Mouse (Mus musculus) gastrocnemius, adult 8-10 months (tissue): ENCODE measurements around the gene Tmem136. TPM values are rescaled to one million over a fixed set of nuclear protein-coding genes. Genes with fewer than 3 reads are reported as not detected.

Experiments used
- DNase-seq, 2 experiments: peaks; one replicate each; pipeline ENCODE4 v3.0.0; 2022; ENCODE audit warnings: low spot score in 2 of 2
- total RNA-seq, 4 experiments: library from RNA; stranded (reverse); gene quantifications; 2 replicates each; pipeline ENCODE4 v1.2.4; 2022

Tmem136 gene
- total RNA-seq, 4 experiments from 2014 or later = 1.4 to 2.9 (median 2.5) TPM

GRCm38 (mm10) chr9:43108721-43109120 is 7.6 kb downstream of the Tmem136 start:
- no peak for DNase-seq

GRCm38 (mm10) chr9:43108081-43108480 is 8.3 kb downstream of the Tmem136 start:
- DNase-seq = no peak

- DNase-seq = no peak
These were observed 8.8 kb downstream of the Tmem136 start for GRCm38 (mm10) chr9:43107555-43107954.

- peak; percentile 38 to 40 for DNase-seq
These were observed 9.2 kb downstream of the Tmem136 start, which contains the start of gene Arhgef12 for GRCm38 (mm10) chr9:43107187-43107517. Gene Arhgef12, minus strand, starts transcription at chr9:43107239.

- DNase-seq = peak; percentile 36 to 46
These were observed 9.8 kb downstream of the Tmem136 start for GRCm38 (mm10) chr9:43106426-43107186.

- peak; percentile 89 for DNase-seq
These were observed 10.6 kb downstream of the Tmem136 start for GRCm38 (mm10) chr9:43105664-43106361.

GRCm38 (mm10) chr9:43104873-43105663 is 11.3 kb downstream of the Tmem136 start:
- peak in 1 of 2 experiments; percentile 27 for DNase-seq

- DNase-seq = no peak
These were observed 11.9 kb downstream of the Tmem136 start for GRCm38 (mm10) chr9:43104526-43104872.

GRCm38 (mm10) chr9:43103675-43104299 is 12.6 kb downstream of the Tmem136 start:
- DNase-seq = no peak

GRCm38 (mm10) chr9:43102931-43103330 is 13.4 kb downstream of the Tmem136 start:
- no peak for DNase-seq

- DNase-seq = no peak
These were observed 14.3 kb downstream of the Tmem136 start for GRCm38 (mm10) chr9:43101936-43102595.

GRCm38 (mm10) chr9:43098922-43099321 is 17.4 kb downstream of the Tmem136 start:
- DNase-seq = no peak

- DNase-seq = no peak
These were observed 18.4 kb downstream of the Tmem136 start for GRCm38 (mm10) chr9:43097801-43098557.

- DNase-seq = no peak
These were observed 20.0 kb downstream of the Tmem136 start for GRCm38 (mm10) chr9:43096337-43096736.

- no peak for DNase-seq
These were observed 21.5 kb downstream of the Tmem136 start for GRCm38 (mm10) chr9:43094828-43095227.

- DNase-seq = no peak
These were observed 22.6 kb downstream of the Tmem136 start for GRCm38 (mm10) chr9:43093803-43094202.

GRCm38 (mm10) chr9:43085686-43086285 is 30.6 kb downstream of the Tmem136 start:
- DNase-seq = no peak

- DNase-seq = no peak
These were observed 31.6 kb downstream of the Tmem136 start for GRCm38 (mm10) chr9:43084496-43085362.
